Mouse (Mus musculus): Measurements from ENCODE around the gene Bpifa2.
"Not testable (repeated sequence)": the region's sequence is repeated elsewhere in the genome, so short reads cannot be mapped to it uniquely, and the experiment has no call there.

The Bpifa2 gene

DNA sequence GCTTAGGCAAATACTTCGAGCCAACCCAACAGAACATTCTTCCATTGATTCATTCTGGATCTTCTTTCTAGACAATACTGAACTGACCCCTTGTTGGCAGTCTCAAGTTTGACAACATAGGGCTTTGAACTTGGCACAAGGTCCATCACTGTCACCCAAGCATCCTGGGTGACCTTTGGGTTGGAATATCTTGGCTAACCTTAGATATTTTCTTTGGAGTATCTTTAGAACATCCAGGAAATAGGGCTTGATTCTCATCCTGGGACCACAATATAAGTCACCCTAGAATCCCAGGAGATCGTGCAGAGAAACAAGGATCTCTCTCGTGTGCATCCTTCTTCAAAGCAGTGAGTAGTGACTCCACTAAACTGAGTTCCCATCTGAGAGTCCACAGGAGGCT is at the start of gene Bpifa2:
TSS of gene Bpifa2 (plus strand) at position 301 of the 400 bp plus-strand sequence.
- in situ Hi-C loops (cut with MboI; ENCODE audit: low pct_unique_long_range_greater_than_20kb in 1 of 2, low sequenced_read_pairs in 2 of 2, unreplicated experiment in 1 of 2): no loop called here

GRCm38 (mm10) chr2:153962821-153963331 is 45.2 kb upstream of the Bpifa2 start:
- in situ Hi-C loops (cut with MboI; ENCODE audit: low pct_unique_long_range_greater_than_20kb in 1 of 2, low sequenced_read_pairs in 2 of 2, unreplicated experiment in 1 of 2): no loop called here

- in situ Hi-C loops (cut with MboI; ENCODE audit: low pct_unique_long_range_greater_than_20kb in 1 of 2, low sequenced_read_pairs in 2 of 2, unreplicated experiment in 1 of 2): no loop called here
These were observed 44.7 kb upstream of the Bpifa2 start for GRCm38 (mm10) chr2:153963334-153963733.

GRCm38 (mm10) chr2:153970221-153970620 is 37.8 kb upstream of the Bpifa2 start:
- in situ Hi-C loops (cut with MboI; ENCODE audit: low pct_unique_long_range_greater_than_20kb in 1 of 2, low sequenced_read_pairs in 2 of 2, unreplicated experiment in 1 of 2): no loop called here

- in situ Hi-C loops (cut with MboI; ENCODE audit: low pct_unique_long_range_greater_than_20kb in 1 of 2, low sequenced_read_pairs in 2 of 2, unreplicated experiment in 1 of 2): no loop called here
These were observed 33.5 kb upstream of the Bpifa2 start, which contains the start of gene Bpifa6 for GRCm38 (mm10) chr2:153974582-153974981. Bpifa6 (plus strand) TSS chr2:153974945.

GRCm38 (mm10) chr2:153995770-153996169 is 12.3 kb upstream of the Bpifa2 start:
- in situ Hi-C loops (cut with MboI; ENCODE audit: low pct_unique_long_range_greater_than_20kb in 1 of 2, low sequenced_read_pairs in 2 of 2, unreplicated experiment in 1 of 2): no loop called here

DNA sequence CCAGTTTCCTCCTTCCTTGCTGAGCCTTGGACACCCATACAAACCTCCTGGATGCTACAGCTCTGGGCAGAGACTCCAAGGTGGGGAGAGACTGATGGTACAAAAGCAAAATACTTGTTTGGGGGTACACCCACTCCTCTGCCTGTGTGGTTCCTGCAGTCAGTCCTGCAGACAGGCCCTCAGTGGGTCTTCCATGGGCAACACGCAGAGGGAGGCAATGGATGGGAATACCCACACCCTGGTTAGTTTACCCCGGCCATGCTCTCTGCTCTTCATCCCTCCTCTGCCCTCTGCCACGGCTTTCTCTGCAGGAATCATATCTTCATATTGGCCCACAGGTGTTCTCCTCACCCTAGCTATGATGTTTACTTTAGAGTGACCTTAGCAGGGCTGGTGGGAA is 7.6 kb upstream of the Bpifa2 start:
- in situ Hi-C loops (cut with MboI; ENCODE audit: low pct_unique_long_range_greater_than_20kb in 1 of 2, low sequenced_read_pairs in 2 of 2, unreplicated experiment in 1 of 2): no loop called here

DNA sequence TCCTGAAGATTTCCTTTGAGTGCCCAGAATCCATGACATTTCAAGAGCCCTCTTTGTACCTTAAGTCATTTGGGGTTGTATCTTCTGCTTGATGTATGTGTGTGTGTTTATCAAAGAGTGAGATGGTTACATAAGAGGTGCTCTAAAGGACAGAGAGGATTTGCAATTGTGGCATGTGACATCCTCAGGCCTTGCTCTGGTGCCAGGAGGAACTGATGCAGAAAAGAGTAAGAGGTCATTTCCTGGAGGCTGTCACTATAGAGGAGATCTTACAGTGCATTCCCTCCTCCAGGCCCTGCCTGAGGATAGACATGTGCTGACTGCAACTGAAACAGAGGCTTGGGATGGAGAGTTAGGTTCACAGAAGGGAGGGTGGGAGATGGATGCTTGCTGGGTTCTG is 7.0 kb upstream of the Bpifa2 start:
- in situ Hi-C loops (cut with MboI; ENCODE audit: low pct_unique_long_range_greater_than_20kb in 1 of 2, low sequenced_read_pairs in 2 of 2, unreplicated experiment in 1 of 2): no loop called here

GRCm38 (mm10) chr2:154004456-154004855 is 3.6 kb upstream of the Bpifa2 start:
- in situ Hi-C loops (cut with MboI; ENCODE audit: low pct_unique_long_range_greater_than_20kb in 1 of 2, low sequenced_read_pairs in 2 of 2, unreplicated experiment in 1 of 2): no loop called here

- in situ Hi-C loops (cut with MboI; ENCODE audit: low pct_unique_long_range_greater_than_20kb in 1 of 2, low sequenced_read_pairs in 2 of 2, unreplicated experiment in 1 of 2): no loop called here
These were observed 3.0 kb upstream of the Bpifa2 start for GRCm38 (mm10) chr2:154005094-154005493.

GRCm38 (mm10) chr2:154005734-154006133 is 2.3 kb upstream of the Bpifa2 start:
- in situ Hi-C loops (cut with MboI; ENCODE audit: low pct_unique_long_range_greater_than_20kb in 1 of 2, low sequenced_read_pairs in 2 of 2, unreplicated experiment in 1 of 2): no loop called here

- in situ Hi-C loops (cut with MboI; ENCODE audit: low pct_unique_long_range_greater_than_20kb in 1 of 2, low sequenced_read_pairs in 2 of 2, unreplicated experiment in 1 of 2): no loop called here
These were observed 1.7 kb upstream of the Bpifa2 start for GRCm38 (mm10) chr2:154006331-154006730.

GRCm38 (mm10) chr2:154007381-154007780 is 684 bp upstream of the Bpifa2 start:
- in situ Hi-C loops (cut with MboI; ENCODE audit: low pct_unique_long_range_greater_than_20kb in 1 of 2, low sequenced_read_pairs in 2 of 2, unreplicated experiment in 1 of 2): no loop called here

DNA sequence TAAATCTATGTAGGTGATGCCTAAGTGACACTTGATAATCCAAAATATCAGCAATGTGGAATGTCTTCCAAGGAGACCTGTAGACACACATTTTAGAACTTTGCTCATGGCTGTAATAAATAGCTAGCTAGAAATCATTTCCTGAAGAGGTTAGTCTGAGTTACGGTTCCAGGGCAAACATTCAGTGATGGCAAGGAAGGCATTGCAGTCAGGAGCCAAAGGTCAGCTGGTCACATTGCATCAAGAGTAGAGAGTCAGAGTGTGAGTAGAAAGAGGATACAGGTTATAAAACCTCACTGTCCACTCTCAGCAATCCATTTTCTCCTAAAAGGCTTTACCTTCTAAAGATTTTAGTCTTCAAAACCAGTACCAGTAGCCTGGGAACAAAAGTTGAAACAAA is 9.9 kb downstream of the Bpifa2 start:
- in situ Hi-C loops (cut with MboI; ENCODE audit: low pct_unique_long_range_greater_than_20kb in 1 of 2, low sequenced_read_pairs in 2 of 2, unreplicated experiment in 1 of 2): no loop called here

GRCm38 (mm10) chr2:154024676-154025075 is 16.6 kb downstream of the Bpifa2 start:
- in situ Hi-C loops (cut with MboI; ENCODE audit: low pct_unique_long_range_greater_than_20kb in 1 of 2, low sequenced_read_pairs in 2 of 2, unreplicated experiment in 1 of 2): not testable (repeated sequence)

- in situ Hi-C loops (cut with MboI; ENCODE audit: low pct_unique_long_range_greater_than_20kb in 1 of 2, low sequenced_read_pairs in 2 of 2, unreplicated experiment in 1 of 2): no loop called here
These were observed 30.9 kb downstream of the Bpifa2 start for GRCm38 (mm10) chr2:154038932-154039331.

DNA sequence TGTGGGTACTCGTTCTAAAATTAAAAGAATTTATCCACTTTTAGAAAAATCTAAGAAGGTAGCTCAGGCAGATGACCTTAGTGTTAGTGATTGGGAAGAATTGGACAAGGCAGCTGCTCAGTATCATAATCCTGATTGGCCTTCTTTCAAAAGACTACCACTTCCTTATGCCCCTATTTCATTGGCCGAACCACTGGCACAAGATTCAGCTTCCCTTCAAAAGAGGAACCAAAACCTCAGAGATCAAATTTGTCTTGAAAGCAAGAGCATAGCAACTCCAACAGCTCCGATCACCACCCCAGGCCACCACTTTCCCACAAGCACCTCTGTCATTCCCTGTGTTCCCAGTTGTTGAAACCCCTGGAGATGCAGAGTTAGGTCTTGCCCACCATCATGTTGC is 36.7 kb downstream of the Bpifa2 start:
- in situ Hi-C loops (cut with MboI; ENCODE audit: low pct_unique_long_range_greater_than_20kb in 1 of 2, low sequenced_read_pairs in 2 of 2, unreplicated experiment in 1 of 2): no loop called here

DNA sequence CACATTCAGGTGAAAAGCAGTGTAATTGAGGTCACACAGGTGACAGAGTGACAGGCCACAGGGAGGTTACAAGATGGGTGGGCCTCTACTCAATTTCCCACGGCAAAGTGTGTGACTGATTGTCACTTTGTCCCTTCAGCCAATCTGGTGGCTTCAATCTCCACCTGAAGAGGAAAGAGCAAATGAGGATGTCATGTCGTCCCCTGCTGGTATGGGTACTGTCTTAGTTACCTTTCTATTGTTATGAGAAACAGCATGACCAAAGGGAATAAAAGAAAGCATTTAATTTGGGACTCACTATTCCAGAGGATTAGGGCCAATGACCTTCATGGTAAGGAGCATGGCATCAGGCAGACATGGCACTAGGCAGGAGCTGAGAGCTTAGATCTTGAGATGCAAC is 50.6 kb downstream of the Bpifa2 start:
- in situ Hi-C loops (cut with MboI; ENCODE audit: low pct_unique_long_range_greater_than_20kb in 1 of 2, low sequenced_read_pairs in 2 of 2, unreplicated experiment in 1 of 2): no loop called here
